Comparison of ENCODE assay signal across 10 mouse cellular contexts in genomic region chr11:68188695-68189201, GRCm38 (mm10).
A peak's percentile ranks its signal among the peaks of the same experiment; 100 is the strongest.
DNase-seq lines count a peak whose midpoint lies in the region; ATAC-seq and TF ChIP-seq lines count a peak whose summit lies in the region.
"Had no signal": no experiment of that assay in that cellular context is flagged by ENCODE, and none has a peak within 500 bp of the region (broad histone marks: within the 10 kb centered on the region; RNA-seq: fewer than 3 reads in every experiment).

No protein-coding gene starts in this region.

- WGBS in neural tube, embryonic 11.5 days: 70% methylated on average over 12 of the region's 12 CpGs
- WGBS in limb, embryonic 10.5 days: 64% methylated on average over 12 of the region's 12 CpGs

- H3K9ac ChIP-seq in neural tube, embryonic 11.5 days (ENCODE audit: low read length): no peak overlapping the region

- peak overlapping the region; percentile 44; the same call in 1 of the 2 replicates for H3K27ac ChIP-seq in neural tube, embryonic 11.5 days (ENCODE audit: low read depth, low read length)
- peak overlapping the region; percentile 86 for H3K27ac ChIP-seq in limb, embryonic 10.5 days
- H3K27ac ChIP-seq in layer of hippocampus, adult 2 months: no peak overlapping the region
- H3K27ac ChIP-seq: macrophage had no signal

- no peak for ATAC-seq in neural tube, embryonic 11.5 days (ENCODE audit: insufficient read depth, low FRiP score, low TSS enrichment)

- peak; percentile 26 for DNase-seq in adrenal gland, adult 2 months
- DNase-seq in adrenal gland, postnatal 25 days: no peak
- DNase-seq in neural tube, embryonic 11.5 days (ENCODE audit: low spot score): peak; percentile 35
- no peak for DNase-seq in neural tube, embryonic 10.5 days (ENCODE audit: extremely low spot score, low spot score)
- DNase-seq in limb, embryonic 10.5 days (ENCODE audit: low spot score): peak; percentile 47
- no peak for DNase-seq in ovary, adult 18-20 months (ENCODE audit: low spot score)
- no peak for DNase-seq in ovary, postnatal 36 days (ENCODE audit: low spot score)
- DNase-seq in layer of hippocampus, adult 2 months (ENCODE audit: low spot score in 2 of 2): no peak
- DNase-seq: thymus, postnatal 36 days had no signal

- no peak overlapping the region for H3K4me2 ChIP-seq in neural tube, embryonic 11.5 days (ENCODE audit: low read depth)

- H3K4me1 ChIP-seq in neural tube, embryonic 11.5 days (ENCODE audit: control insufficient read depth, insufficient read depth, low read length): peaks cover 8% of the 10 kb centered on the region
- H3K4me1 ChIP-seq in limb, embryonic 10.5 days: peaks cover 47% of the 10 kb centered on the region

- H3K9me3 ChIP-seq in neural tube, embryonic 11.5 days (ENCODE audit: control insufficient read depth, low read length): no peaks in the 10 kb centered on the region
- no peaks in the 10 kb centered on the region for H3K9me3 ChIP-seq in limb, embryonic 10.5 days (replicated peaks)

- H3K27me3 ChIP-seq in neural tube, embryonic 11.5 days (ENCODE audit: control insufficient read depth, insufficient read depth, low read length): no peaks in the 10 kb centered on the region
- no peaks in the 10 kb centered on the region for H3K27me3 ChIP-seq in limb, embryonic 10.5 days (ENCODE audit: low read depth, poor library complexity, severe bottlenecking)

- H3K36me3 ChIP-seq in neural tube, embryonic 11.5 days (ENCODE audit: control insufficient read depth, insufficient read depth, low read length): no peaks in the 10 kb centered on the region
- no peaks in the 10 kb centered on the region for H3K36me3 ChIP-seq in limb, embryonic 10.5 days

- no peak for TF ChIP-seq CTCF in layer of hippocampus, adult 2 months (conservative IDR thresholded peaks at IDR 0.05)

- no peak overlapping the region for H3K4me3 ChIP-seq in neural tube, embryonic 11.5 days (ENCODE audit: low read depth, low read length)
- no peak overlapping the region for H3K4me3 ChIP-seq in limb, embryonic 10.5 days
- no peak overlapping the region for H3K4me3 ChIP-seq in layer of hippocampus, adult 2 months

Comparison
In these comparisons a context has a peak if more than half of its experiments do, and no peak if none do; other contexts are left out.
1. DNase-seq: peak in adrenal gland, adult 2 months (single experiment), neural tube, embryonic 11.5 days (single experiment) and limb, embryonic 10.5 days (single experiment); none in adrenal gland, postnatal 25 days (single experiment), neural tube, embryonic 10.5 days (single experiment), ovary, adult 18-20 months (single experiment), ovary, postnatal 36 days (single experiment) and layer of hippocampus, adult 2 months (0 of 2).